Mouse (Mus musculus): ENCODE measurements at regions not wholly inside any gene's neighbourhood (a gene's known extent, or its start where the extent isn't known, plus 50 kb on each side); places are given as distances from the start of the nearest gene placed in this dataset.

DNA sequence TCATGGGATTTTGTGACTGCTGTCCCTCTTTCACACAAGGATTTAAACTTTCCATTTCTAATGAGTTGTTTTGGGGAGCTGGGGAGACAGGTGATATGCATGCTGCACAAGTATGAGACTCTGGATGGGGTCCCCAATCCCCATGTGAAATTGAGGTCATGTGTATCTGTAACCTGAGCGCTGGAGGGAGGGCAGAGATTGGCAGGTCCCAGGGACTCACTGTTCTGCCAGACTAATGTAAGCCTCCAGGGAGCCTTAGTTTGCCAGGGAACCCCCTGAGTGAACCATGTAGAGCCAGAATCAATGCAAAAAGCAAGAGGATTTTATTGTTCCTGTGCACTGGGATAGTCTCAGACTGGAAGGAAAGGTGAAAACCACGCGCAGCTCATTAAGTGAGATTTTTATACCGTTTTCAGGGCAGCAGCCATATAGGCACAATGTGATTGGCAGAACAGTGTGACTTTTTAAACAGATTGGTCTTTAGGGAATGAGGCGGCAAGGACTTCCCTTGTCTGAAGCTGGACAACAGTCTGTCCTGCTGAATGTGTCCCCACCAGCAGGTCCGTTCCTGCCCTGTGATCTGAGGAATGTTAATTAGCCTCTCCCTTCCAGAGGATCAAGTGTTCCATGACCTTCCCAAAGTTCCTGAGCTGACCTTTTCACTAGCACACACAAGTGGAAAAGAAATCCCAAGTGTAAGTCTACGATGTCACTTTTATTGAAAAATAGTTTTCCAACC lies 59.9 kb upstream of the Oxgr1 start:
- no peak for DNase-seq (ENCODE audit: low read depth)

DNA sequence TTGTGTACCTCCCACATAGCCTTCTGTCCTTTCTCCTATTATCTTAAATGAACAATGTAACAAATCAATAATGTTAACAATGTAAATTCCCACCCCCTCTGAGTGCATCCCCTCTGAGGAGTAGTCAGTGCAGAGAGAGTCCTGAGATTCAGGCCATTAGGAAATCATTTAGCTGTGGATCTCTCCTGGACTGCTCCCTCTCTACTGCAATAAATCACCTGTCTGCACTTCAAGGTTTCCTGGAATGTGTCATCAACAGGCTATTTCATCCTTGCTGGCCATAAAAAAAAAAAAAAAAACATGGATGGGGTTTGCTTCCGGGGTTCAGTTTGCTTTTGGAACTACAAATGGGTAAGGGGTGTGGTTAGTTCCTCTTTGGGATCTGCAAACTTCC lies 60.5 kb upstream of the Oxgr1 start:
- no peak for DNase-seq (ENCODE audit: low read depth)

DNA sequence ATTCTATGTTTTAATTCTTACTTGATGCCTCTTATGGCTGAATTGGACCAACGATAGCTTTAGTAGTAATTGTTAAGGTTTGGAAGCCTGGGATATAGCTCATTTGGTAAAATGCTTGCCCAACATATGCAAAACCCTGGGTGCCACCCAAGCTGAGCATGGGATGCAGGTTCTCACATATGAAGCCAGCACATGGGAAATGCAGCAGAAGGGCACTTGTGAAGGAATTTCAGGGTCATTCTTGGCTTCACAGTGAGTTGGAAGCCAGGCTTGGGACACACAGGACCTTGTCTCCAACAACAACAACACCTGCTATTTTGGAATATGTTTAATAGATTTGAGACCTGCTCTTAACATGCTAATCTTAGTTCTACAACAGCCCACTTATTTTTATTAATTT lies 67.6 kb upstream of the Oxgr1 start:
- no peak for DNase-seq (ENCODE audit: low read depth)

DNA sequence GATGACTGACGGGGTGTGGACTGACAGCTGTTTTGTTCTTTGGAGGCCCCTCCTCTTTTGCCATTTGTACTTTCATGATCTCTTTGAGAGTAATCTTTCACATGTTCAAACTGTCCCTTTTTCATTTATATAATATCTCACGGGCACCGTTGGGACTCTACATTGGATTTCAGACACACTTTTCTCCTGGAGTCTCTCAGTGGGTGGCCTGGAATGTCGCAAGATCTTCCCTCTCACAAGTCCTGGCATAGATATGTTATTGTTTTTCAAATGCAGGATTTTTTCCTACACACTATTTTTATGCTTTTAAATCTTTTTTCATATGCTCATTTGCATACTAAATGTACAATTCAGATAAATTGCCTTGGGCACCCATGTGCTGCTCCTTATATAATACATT lies 71.1 kb upstream of the Oxgr1 start:
- no peak for DNase-seq (ENCODE audit: low read depth)

DNA sequence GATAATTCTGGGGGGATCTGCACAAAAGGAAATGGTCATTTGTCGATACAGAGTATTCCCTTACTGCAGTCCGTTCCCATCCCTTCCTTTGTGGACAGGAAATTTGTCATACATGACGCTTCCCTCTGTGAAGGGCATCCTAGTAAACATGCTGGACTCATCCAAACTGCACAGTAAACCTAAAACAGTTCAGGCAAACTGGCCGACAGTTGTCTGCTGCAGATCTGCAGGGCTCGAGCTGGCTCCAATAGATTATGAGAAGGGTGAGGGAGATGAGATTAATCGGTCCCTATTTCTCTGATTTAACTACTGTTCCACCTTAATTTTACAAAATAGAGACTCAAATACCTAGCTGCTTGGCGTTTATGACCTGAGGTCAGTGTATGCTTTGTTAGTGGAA lies 76.3 kb upstream of the Oxgr1 start:
- no peak for DNase-seq (ENCODE audit: low read depth)

DNA sequence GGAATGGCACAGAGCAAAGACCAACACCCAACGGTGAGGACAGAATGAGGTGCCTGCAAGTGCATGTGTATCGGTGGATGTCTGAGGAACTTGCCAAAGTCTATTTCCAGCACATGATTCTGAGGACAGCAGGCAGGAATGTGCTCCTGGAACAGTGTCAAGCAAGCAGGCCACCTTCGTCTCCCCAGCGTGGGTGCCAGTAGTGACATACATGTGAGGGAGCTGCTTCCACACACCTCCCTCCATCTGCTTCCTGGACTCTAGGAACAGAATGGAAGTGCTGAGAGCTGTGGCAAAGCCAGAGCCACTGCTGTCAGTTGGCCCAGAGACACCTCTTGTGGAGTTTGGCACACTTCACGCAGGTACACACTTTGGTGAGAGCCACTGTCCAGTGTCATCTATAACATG lies 76.9 kb upstream of the Oxgr1 start:
- no peak for DNase-seq (ENCODE audit: low read depth)

DNA sequence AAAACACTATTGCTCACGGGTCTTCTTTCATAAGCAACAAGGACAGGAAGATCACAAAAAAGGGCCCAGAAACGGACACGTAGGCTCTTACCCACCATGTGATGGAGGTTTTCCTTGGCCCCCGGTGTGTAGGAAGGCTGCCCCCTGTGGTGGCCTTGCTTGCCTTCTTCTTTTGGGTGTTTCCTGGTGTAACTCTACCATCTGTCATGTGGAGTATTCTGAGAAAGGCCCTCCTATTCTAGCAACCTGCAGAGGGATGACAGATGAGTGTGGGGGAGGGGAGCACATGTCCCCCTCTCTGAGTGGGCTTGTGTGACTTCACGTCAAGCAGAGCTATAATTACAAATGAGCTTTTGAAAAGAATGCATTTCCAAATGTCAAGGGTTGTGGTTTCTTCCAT lies 77.3 kb upstream of the Oxgr1 start:
- no peak for DNase-seq (ENCODE audit: low read depth)

DNA sequence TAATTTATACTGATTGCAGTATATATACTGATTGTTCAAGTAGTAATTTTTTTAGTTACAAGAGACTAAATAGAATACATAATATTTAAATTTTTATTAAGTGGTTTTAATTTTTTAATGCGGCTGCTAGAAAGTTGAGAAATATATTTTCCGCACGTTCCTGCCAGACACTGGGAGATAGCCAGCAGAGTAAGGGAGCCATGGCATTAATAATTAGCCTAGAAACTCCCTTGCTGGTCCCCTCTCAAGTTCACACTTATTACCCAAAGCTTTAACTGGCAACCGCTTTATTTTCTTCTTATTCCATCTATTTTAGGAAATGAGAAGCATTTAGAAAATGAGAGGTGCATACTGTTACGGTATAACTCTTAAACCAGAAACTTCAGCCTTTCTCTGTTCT lies 78.0 kb upstream of the Oxgr1 start:
- DNase-seq (ENCODE audit: low read depth): no peak

DNA sequence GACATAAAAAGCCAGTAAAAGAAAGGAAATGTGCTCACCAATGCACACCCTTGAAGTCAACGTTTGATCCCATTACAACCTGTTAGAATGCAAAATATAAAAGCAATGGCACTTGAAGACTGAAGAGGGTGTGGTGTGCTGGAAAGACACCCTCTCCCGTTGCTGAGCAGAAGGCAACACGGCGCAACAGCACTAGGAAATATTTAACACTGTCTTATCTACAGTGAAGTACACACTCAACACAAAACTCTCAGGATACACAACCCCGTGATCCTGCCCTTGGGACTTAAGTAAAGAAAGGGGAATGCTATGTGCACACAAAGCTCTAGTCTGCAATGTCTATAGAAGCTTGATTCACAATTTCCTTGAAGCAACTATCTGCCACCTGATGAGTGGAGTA lies 83.1 kb upstream of the Oxgr1 start:
- no peak for DNase-seq (ENCODE audit: low read depth)

DNA sequence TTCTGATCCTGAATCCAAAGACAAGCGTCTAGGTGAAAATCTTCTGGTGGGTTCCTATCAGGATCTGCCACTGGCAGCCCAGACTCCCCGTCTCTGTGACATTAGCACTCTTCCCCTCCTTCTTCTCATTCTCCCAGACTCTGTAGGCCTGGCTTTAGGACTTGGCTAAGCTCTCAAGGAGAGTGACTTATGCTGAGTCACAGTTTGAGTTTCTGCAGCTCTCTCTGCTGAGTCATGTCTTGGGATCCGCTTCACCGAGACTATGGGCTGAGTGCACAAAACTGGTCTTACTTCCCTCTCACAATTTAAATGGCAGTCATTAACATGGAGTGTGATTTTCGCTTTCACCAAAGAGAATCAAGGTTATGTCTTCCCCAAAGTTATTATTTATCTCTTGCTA lies 85.2 kb upstream of the Oxgr1 start:
- DNase-seq (ENCODE audit: low read depth): no peak

DNA sequence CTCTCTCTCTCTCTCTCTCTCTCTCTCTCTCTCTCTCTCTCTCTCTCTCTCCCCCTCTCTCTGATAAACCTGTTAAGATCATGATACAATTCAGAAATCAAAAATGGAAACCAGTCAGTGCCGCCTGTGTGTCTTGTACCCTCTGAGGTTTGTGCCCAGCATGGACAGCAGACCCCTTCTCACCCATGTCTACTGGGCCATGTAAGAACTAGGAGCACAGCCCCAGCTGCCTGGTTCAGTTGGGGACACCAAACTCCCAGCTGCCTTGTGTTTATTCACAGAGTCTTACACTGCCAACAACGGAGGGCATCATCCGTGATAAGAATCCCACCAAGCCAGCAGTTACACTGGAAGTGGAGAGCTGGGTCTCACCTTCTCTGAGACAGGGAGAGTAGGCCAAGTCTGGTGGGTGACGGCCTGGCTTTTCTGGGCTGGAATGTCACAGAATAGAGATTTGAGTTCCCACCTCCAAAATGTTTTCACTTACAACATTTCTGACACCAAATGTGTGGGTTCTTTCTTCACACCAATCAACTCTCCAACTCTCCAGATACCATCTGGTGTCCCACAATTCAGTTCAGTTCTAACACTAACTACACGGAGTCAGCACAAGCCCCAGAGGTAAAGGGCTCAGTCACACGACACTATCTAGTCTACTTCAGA lies 92.2 kb upstream of the Oxgr1 start:
- DNase-seq (ENCODE audit: low read depth): no peak

DNA sequence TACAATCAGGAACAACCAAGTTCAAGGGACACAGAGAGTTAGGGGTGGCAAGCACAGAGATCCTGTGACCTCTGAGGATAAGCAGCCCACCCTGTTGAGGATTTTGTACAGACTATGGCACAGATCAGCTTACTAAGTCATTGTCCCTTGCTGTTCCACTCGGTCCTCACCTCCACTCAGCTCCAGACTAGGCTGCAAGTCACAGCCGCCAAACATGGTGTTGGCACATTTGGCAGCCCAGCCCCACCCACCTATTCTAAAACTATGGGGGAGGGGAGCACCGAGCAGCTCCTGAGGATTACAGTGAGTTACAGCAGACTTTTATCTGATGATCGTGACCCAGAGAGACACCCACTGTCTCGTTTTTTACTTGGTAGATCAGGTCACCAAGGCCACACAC lies 93.0 kb upstream of the Oxgr1 start:
- no peak for DNase-seq (ENCODE audit: low read depth)

DNA sequence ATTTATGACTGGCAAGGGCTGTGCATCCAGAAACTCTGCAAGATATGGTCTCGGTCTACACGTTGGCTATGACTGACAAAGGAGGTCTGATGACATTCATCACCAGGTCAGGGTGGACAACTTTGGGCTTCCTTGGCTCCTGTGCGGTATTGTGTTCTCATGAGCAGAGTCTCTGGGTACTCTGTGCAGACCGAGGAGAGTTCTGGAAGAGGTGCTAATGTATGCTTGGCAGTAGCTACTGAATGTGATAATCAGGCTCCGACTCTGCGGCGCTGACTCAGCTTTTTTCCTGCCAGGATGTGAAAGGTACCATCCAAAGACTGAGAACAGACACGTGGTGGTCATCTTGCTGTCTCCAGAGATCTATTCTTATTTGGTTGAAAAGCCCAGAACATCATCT lies 94.5 kb upstream of the Oxgr1 start:
- DNase-seq (ENCODE audit: low read depth): no peak

DNA sequence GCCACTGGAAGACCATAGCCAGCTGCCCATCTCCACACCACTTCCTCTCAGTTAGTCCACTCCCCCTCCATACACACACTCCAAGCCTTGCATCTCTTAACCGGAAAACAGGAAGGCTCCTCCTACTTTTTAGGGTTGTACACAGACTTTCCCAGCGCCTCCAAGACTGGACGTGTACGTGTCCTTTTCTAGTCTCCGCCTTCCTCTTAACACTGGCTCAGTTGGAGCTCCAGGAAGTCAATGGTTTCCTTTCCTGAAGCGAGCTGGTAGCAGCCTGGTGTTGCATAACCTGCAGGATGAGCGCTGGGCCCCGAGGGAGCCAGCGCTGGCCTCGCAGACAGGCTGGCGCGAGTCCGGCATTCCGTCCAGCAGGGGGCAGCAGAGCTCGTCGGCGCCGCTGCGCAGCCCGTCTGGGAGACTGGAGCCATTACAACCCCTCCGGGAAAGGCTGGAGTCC lies 95.5 kb upstream of the Oxgr1 start:
- peak; percentile 59 for DNase-seq (ENCODE audit: low read depth)

DNA sequence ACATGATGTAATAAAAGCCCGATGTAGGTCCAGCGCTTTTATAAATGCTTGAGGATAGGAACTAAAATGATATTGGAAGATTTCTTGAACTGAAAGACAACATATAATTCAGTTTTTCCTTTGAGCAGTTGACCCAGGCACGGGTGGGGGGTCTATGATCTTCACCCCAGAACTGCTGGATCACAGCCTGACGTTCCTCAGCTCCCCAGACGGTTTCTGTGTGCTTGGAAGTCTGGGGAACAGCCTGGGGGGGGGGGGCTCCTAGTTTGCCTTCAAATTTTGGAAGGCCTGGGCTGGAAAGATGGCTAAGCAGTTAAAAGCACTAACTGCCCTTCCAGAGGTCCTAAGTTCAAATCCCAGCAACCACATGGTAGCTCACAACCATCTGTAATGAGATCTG lies 96.3 kb upstream of the Oxgr1 start:
- DNase-seq (ENCODE audit: low read depth): no peak

DNA sequence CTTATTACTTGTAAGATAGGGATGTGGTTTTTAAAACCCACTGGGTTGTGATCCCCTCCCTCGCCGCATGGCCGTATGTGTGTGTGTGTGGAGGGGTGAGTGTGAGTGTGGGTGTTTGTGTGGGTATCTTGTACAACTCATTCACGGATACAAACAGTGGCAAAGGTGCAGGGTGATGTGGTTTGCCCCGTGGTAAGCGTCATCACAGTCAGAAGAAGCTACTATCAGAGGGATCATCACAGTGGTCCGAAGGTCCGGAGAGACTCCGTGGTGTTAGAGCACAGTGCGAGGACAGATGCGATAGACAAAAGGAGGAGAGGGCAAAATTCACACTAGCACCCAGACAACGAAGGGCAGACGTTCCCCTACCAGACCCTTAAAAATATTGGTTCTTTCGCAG lies 97.0 kb upstream of the Oxgr1 start:
- DNase-seq (ENCODE audit: low read depth): no peak

DNA sequence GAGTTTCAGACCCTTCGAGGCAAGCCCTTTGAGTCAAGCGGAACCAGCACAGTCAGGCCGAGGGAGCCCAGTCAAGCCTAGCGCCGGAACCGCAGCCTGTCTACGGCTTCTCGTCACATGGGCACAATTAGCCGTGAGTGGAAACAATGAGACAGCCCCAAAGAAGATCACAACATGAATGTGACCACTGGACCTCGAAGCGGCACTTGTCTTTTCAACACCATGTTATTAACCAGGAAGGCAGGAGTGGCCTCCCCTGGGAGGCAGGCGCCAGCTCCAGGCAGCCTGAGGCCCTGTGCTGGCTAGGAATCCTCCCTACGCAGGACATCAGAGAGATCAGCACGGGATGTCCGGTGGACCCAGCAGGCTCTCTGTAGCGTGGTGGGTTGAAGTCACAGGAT lies 97.4 kb upstream of the Oxgr1 start:
- no peak for DNase-seq (ENCODE audit: low read depth)

DNA sequence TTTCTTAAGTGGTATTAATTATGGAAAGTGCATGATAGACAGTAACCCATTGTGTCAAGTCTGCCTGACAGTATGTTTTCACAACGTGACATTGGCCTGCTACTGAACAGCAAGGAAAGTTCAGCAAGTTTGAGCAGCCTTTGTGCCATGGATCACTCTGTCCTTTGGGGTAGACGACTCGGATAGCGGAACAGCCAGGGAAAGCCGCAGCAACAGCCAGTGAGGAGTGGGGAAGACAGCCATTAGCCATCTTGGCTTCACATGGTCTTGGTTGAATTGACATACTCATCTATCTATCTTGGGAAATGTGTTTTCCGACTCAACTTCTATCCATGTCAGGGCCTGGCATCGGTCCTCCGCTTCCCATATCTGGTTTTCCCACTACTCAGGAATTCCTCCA lies 98.0 kb upstream of the Oxgr1 start:
- no peak for DNase-seq (ENCODE audit: low read depth)

DNA sequence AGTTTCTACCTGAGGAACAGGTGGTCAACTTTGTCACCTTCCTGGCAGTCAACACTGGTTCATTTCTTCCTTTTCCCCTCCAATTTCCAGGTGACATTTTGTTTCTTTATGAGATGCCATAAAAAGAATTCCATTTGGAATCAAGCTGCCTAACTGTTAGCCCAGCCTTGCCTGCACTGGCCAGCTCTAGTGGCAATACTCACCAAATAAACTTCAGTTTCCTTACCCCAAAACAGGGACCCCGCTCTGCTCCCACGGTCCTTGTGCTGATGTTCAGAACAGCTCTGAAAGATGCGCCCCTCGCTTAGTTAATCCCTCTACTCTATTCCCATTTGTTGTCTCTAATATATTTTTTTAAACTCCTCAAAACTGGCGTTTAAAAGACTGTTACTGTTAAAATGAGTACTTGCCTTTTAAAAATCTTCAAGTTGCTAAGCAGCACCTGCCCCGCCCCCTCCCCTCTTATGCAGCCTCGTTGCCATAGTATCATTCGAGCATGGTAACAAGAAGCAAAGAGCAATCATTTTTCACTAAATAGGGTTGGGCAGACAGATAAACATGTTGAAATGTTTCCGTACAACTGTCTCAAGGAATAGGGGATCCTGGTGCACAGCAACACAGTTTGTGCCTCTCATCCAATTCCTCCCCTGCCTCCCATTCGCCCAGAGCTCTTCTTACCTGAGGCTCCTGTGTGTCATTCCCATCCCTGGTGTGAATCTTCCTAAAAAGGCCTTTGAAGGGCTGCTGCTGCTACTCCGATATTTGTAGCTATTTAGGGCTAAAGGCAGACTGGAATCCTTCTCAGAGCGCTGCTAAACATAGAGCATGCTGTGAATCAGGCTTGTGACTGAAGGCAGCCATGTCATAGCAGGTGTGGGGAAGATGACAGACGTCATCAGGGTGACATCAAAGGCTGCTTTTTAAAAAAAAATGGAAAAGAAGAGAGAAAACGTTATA lies 98.8 kb upstream of the Oxgr1 start:
- no peak for DNase-seq (ENCODE audit: low read depth)

DNA sequence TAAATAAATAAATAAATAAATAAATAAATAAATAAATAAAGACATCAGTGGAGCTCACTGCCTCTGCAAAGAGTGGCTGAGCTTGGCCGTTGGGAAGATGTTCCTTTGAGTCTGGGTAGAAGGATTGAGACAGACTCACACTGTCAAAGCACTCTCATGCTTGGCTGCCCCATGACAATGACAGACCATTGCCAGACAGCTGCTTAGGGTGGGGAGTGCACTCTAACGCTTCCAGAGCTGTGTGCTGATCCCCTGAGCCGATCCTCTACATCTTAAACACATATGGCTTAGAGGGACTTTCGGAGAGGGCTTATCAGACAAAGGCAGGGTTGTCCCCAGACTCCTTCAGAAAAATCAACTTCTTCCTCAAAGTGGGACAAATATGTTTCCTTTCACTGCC lies 100.0 kb upstream of the Oxgr1 start:
- DNase-seq (ENCODE audit: low read depth): no peak

DNA sequence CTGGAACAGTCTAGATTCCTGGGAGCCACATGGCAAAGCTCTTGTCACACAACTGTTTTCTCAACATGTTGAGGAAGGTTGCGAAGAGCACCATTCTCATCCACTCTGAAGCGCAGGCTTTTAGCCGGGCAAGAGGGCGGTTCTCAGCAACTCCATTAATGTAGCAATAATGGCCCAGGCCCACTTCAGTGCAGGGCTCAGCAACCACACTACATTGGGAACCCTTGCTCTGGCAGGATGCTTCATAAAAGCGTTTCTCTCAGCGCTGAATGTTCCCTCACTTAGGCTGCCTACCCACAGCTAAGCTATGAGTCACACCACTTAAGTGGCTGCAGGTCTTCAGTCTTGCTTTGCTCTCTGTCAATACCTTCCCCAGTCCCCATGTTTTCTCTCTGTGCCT lies 102.2 kb upstream of the Oxgr1 start:
- no peak for DNase-seq (ENCODE audit: low read depth)

DNA sequence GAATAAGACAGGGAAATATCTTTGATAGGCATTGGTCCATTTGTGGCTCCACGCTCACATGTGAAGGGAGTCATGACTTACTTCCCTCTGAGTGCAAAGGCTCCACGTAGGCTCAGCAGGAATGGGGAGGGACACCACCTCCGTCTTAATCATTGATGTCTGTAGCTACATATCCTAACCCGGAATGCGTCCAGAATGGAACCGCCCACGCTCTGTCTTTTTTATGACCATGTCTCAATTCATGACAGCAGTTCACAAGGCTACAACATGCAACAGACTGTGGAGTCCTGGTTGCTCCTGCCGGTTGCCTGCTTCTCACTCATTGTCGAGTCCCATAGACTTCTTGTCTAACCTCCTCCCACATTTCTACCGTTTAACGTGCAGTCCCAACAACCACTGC lies 104.1 kb upstream of the Oxgr1 start:
- peak; percentile 56 for DNase-seq (ENCODE audit: low read depth)
